Mouse (Mus musculus) liver (tissue): ENCODE measurements around the gene Prtn3.

ENCODE experiments used
- DNase-seq: peaks from one replicate; pipeline ENCODE4 v3.0.0-alpha.2; 2020; ENCODE audit warnings: mixed read lengths

Prtn3 gene

DNA sequence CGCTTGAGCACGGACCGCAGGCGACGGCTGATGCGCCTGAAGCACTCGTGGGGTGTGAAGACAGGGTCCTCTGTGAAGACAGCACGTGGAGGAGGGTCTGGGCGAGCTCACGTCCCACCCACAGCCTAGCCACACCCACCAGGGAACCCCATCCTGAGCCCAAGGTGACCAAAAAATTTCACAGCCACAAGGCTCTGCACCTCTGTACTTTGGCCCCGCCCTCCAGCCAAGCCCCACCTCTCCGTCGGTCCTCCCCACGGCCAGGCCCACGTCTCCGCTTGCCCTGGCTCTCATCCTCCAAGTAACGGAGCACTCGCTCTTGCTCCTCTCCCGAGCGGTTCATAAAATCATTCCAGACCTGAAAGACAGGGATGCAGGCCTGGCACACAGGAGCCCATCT lies 38.1 kb downstream of the Prtn3 start:
- peak; percentile 42 for DNase-seq

DNA sequence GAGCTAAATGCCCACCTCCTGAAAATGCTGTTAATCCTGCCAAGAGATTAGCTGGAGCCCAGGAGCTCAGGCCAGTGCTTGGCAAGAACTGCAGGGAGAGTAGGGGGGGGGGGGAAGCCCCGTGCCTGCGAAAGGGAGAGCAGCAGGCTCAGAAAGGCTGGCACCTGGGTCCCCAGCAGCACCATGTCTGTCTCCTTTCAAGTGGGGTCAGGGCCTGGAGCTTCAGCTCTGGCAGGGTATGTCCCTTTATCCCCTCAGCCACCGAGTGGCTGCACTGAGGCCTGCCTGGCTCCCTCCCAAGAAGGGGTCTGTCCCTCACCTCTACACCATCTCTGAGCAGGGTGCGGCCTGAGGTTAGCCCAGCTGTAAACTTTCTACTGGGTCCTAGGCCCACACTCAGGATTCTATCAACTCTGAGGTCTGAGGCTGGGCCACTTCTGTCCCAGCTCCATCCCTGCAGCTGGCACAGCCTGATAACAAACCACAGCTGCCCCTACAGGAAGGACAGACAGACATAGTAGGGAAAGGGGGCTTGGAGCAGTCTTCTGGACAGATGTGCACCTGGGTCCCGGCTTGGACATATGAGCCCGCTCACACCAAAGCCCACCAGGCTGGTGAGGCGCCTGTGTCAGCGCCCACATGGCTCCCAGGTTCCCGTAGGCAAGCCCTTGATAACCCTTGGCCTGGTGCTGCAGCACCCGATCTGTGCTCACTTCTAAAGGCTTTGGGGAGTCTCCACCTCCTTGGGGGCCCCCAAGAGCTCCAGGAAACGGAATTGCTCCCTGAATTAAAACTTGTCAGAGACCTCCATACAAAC lies 40.1 kb downstream of the Prtn3 start:
- peak; percentile 68 for DNase-seq

DNA sequence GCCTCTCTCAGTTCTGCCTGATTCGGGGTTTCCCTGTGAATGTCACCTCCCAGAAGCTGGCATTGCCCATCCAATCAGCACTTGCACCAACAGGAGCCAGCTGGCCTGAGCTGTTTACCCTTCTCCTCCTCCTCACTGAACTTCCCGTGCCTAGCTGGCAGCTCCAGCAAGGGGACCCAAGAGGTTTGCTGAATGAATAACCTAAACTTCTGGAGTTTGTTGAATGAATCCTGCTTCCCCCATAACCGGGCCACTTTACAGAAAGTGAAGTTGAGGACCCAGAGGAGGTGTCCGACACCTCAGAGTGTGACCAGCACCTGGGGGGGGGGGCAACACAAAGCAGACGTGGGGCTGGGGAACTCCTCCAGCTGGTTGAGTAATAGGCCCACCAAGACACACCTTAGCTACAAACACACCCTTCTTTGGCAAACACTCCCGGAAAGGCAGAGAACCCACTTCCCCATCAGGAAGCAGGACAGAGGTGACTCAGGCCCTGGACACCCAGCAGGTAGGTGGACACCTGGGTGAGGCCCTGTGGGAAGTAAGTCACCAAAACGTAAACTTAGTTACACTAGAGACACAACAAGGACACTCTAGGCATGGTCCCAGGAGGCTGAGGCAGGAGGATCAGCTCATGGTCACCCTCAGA lies 40.8 kb downstream of the Prtn3 start:
- DNase-seq: no peak

DNA sequence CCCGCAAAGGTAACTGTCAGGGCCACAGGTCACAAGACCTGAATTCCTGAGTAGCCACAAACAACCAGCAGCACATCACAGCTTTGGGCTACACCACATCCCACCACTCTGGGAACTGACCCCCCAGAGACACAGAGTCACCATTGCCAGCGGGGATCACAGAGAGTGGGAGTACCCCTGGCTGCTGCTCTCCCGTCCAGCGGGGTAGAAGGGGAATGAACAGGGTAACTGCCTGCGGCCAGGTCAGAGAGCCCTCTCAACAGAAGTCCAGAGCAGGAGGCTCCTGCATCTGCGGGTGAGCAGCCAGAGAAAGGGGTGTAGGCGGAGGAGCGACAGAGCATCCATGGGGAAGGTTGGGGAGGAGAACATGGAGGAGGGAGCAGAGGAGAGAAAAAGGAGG lies 41.8 kb downstream of the Prtn3 start:
- peak; percentile 21 for DNase-seq

DNA sequence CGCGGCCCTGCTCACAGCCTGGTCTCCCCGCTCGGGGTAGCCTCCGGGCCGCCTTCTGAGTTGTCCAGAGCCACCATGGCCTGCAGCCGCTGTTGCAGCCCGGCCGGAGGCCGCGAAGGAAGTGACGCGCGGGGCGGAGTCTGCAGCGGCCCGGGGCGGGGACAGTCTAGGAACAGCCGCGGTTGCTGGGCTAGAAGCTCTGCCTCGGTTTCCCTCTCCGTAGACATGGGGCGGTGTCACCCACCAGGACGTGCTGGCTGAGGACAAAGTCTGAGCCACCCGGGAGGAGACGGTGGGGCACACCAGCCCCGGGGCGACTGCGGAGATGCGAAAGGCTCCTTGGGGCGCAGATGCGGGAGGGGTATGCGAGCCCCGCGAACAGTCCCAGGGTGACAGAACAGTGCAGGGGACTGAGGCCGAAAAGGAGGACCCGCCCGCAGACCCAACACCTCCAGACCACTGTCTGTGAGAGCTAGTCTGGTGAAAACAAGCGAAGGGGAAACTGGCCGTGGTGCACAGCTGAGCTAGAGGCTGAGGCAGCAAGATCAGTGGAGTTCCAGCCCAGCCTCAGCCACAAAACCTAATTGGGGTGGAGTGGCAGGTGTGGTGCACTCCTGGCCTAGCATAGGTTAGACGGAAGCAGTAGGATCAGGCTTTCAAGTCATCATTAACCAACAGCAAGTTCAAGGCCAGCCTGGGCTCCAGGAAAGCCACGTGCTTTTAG lies 42.7 kb downstream of the Prtn3 start, which contains the start of gene Kiss1r:
Gene Kiss1r, plus strand, starts transcription at position 164 of the 724 bp plus-strand sequence.
- DNase-seq: peak; percentile 91

DNA sequence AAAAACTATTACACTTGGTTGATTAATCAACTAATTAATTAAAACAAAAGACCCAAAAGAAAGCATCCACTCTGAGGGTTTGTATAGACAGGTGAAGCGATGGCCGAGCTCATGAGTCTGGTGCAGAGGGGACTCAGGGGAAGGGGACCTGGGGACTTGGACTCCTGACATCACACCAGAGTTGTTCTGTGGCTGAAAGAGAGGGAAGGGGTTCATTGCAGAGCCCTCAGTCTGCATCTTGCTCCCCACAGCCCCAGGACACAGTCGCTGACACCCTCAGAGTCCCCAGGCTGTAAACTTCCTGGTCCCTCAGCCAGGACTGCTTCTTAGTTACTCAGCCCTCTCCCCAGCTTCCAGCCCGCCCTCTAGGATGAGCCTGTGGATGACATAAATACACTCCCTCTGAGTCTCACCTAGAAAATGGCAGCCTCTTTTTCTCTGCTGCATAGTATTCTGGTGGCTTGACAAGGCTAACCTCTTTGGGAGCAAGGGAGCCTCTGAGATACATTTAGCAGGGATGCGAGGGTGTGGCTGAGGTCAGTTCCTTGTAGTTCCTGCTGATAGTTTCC lies 43.3 kb downstream of the Prtn3 start:
- DNase-seq: no peak

DNA sequence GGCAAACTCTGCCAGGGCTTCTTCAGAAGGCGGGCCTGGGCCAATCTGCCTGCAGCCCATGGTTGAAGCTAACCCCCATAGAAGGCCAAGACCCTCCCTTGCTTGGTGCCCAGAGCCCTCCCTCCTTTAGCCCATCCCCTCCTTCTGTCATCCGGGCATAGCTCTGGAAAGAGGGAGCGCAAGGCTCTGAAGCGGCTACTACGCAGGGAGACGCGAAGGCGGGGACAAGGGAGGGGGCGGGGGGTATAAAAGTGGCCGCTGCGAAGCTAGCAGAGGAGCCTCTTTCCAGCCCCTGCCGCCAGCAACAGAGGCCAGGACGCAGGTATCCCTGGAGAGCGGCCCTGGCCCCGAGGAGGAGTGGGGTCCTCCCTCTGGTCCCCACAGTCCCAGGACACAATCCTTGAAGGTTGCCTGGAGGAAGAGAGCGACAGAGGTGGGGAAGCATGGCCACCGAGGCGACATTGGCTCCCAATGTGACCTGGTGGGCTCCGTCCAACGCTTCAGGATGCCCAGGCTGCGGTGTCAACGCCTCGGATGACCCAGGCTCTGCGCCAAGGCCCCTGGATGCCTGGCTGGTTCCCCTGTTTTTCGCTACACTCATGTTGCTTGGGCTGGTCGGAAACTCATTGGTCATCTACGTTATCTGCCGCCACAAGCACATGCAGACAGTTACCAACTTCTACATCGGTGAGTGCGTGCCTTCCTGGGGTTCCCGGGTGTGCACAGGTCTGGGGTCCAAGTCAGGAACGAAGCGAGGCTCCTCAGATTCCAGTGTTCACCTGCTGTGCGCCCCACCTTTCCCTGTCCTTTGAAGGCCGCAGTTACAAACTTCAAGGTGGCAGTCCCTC lies 44.2 kb downstream of the Prtn3 start:
- no peak for DNase-seq

DNA sequence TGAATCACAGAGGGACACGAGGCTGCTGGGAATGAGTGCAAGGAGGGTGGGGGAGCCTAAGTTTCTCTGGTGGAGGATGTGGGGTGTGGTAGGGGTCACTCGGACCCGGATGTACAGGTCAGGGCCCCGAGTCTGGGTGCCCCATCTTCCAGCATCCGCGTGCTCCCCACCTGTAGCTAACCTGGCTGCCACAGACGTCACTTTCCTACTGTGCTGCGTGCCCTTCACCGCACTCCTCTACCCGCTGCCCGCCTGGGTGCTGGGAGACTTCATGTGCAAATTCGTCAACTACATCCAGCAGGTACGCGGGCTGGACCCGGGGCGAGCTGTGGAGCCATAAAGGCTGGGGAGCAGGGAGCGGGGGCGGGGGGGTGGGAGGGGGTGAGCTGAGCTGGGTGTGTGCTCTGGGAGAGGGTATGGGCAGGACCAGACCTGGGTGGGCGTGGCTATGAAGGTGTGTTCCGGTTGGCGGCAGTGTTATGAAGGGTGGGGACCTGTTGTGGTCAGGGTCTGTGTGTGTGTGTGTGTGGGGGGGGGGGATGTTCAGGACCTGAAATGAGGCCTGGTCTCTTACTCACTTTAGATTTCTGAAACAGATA lies 45.1 kb downstream of the Prtn3 start:
- DNase-seq: no peak

DNA sequence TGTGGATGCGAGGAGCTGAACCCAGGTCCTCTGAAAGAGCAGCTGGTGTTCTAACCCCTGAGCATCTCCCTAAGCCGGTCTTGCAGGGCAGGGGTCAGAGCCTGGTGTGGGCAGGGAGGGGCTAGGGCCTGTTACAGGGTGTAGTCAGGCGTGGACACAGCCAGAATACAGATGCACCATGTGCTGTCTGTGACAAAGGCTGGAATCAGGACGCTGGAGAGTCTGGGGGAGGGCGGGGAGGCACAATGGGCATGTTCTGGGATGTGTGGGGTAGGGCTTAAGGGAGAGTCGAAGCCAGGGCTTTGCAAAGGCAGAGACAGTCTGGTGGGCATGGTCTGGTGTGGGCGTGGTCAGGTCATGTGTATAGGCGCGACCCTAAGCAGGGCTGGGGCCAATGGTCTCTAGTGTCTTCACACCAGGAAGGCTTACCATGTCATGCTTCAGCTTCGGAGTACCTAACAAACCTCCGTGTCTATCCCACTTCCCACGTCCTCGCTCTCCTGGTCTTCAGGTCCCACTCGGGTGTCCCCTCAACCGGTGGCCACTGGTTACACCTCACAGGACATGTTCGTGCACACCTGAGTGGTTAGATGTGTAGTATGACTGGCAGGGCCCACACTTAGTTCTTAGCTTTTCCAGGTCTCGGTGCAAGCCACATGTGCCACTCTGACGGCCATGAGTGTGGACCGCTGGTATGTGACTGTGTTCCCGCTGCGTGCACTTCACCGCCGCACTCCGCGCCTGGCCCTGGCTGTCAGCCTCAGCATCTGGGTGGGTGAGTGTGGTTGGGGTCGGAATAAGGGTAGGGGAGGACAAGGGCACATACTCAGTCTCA lies 46.0 kb downstream of the Prtn3 start:
- DNase-seq: no peak

DNA sequence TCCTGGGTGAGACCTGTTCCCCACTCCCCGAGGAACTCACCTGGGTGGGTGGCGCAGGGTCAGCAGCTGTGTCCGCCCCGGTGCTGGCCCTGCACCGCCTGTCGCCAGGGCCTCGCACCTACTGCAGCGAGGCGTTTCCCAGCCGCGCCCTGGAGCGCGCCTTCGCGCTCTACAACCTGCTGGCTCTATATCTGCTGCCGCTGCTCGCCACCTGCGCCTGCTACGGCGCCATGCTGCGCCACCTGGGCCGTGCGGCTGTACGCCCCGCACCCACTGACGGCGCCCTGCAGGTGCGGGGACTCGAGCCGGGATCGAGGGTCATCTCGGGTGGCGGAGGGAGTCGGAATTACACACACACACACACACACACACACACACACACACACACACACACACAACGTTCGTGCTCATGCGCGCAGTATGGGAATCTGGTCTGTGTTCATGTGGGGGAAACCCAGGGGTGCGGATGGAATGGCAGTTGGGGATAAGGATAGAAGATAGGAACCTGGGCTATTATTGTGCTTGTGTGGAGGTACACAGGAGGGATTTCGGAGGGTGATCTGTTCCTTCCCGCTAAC lies 46.8 kb downstream of the Prtn3 start, which contains the start of gene R3hdm4:
Gene R3hdm4, minus strand, starts transcription at position 251 of the 578 bp plus-strand sequence.
- no peak for DNase-seq

DNA sequence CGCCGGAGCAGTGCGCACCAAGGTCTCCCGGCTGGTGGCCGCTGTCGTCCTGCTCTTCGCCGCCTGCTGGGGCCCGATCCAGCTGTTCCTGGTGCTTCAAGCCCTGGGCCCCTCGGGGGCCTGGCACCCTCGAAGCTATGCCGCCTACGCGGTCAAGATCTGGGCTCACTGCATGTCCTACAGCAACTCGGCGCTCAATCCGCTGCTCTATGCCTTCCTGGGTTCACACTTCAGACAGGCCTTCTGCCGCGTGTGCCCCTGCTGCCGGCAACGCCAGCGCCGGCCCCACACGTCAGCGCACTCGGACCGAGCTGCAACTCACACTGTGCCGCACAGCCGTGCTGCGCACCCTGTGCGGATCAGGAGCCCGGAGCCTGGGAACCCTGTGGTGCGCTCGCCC lies 47.3 kb downstream of the Prtn3 start:
- no peak for DNase-seq

DNA sequence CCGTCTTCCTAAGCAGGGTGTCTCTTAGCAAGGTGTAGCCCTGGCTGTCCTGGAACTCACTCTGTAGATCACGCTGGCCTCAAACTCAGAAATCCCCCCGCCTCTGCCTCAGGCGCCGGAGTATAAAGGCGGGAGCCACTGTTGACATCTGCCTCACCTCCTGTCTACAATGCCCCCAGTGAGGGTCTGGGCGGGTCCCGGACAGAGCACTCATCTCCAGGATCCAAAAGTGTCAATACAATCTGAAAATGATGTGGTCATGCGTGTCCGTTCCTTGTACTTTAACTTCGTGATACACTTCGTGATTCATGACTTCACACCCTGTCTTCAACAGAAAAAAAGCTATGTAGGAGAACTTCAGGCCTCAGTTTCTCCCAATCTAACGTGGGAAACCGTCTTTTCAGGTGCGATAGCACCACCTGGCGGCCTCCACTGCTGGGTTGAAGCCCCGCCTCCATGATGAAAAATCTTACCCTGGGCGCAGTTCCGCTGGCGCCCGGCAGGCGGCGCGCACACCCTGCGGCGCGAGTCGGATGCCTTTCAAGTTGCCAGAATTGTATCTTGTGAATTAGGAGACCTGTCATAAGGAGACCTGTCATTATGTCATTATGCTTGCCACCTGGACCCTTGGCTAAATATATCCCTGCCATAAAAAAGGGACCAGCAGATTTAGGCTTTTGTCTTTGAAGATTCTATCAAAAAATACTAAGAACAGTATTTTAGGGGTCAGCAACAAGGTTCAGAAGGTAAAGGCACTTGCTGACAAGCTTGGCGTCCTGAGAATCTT lies 50.9 kb downstream of the Prtn3 start:
- peak; percentile 92 for DNase-seq

DNA sequence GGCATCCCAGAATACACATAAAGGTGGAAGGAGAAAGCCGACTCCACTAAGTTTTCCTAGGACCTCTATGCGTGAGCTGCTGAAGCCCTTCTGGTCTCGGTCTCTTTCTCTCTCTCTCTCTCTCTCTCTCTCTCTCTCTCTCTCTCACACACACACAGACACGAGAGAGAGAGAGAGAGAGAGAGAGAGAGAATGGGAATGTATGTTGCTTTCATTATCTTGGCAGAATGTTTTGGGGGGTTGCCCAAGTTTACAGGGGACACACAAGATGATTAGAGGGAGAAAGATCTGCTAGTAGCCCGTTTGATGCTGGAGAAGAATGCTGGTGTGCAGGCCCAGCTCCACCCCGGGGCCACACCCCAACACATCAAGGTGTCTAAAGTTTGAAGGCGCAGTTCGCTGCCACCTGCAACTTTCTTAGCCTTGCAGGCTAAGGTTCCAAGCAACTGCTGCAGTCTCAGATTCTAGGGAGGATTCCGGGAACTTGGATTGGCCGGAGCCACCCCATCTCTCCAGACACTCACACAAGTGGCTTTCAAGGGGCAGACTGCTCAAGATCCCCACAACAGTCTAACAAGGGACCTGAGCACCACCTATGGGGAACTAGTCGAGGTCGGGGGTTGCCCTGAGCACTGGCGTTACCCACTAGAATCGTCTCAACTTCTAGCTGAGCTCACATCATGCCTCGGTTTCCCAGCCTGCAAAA lies 51.7 kb downstream of the Prtn3 start:
- no peak for DNase-seq

DNA sequence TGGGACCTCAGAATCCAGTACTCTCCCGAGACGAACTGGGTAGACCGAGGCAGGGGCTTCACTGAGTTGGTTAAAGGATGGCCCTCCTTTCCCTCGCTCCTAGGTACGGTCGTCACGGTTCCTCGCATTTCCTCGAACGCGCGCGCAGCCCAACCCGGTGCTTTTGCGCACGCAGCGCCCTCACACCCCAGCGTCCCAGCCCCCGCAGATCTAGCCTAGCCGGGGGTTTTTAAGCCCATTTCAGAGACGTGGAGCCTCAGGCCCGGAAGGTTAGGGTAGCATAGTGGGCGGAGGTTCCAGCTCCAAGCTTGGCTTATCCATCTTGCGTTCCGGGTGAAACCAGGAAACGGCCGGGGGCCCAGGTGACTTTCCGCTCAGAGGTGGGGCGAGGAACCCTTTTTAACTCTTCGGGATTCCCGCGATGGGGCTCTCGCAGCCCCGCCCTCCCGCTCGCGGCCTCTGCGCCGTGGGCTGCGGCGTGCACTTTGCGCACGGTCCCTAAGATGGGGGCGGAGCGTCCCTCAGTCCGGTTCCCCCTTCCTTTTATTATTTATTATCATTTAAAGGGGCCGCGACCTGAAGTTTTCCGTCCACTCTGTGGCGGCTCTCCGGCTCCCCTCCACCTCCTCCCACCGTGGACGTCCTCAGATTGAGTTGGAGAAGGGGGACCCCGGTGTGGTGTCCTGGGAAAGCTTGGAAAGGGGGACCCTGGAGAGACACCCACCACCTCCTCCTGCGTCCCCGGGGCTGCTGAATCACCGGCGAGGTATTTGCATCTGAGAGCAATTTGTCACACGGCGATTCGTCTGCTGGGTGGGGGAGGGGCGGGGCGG lies 52.4 kb downstream of the Prtn3 start, which contains the start of gene Arid3a:
Gene Arid3a, plus strand, starts transcription at position 553 of the 833 bp plus-strand sequence.
- DNase-seq: peak; percentile 89

DNA sequence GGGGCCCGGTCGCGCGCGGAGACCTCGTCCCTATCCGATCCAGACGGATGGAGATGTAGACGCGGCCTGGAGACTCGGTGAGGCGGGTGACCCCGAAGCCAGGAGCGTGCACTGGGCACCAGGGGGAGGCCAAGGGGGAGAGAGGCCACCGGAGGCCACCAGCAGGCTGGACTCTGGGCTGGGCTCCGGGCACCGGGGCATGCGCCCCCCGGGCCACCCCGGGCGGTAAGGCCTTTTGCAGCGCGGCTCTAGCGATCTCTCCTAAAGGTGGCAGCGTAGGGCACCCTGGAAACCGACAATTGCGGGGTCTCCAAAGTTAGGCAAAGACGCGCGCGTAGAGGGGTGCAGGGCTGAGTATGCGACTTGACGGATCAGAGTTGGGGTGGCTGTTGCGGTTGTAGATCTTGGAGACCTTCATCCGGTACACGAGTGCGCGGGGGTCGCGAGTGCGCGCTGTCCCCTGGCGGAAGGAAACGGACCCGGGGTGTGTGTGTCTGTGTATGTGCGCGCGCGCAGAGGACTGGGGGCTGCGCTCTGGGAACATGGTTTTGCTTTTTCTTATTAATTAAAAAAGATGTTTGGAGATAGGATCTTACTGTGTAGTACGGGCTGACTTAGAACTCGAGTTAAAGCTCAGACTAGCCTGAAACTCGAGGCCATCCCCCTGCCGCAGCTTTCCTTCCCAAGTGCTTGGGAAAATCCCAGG lies 53.2 kb downstream of the Prtn3 start:
- DNase-seq: peak; percentile 54

DNA sequence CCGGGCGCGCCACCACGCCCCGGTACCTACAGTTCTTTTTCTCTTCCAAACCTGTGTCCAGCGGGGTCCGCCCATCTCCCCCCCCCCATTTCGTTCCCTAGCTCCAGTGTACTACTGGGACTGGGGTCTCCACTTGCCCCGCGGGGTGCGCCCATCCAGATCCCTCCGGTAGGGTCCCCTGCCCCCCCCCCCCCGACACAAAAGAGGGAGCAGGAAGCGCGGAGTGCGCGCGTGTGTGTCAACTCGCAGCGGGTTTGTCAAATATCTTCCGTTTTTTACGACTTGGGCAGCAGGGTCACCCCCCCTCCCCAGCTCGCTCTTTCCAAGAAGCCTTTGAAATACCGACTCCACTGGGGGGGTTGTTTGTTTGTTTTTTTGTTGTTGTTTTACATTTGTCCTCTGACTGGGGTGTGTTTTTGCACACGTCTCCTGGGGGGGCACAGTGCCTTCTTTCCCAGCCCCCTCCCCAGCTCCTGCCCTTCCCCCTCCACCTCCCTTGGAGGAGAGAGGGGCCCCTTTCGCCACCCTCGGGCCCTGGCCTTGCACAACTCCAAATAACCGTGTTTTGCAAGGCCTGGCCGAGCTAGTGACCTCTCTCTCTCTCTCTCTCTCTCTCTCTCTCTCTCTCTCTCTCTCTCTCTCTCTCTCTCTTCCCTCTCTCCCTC lies 53.9 kb downstream of the Prtn3 start:
- DNase-seq: peak; percentile 60
